Mouse (Mus musculus) embryo, embryonic 11.5 days (tissue): Measurements from ENCODE around the gene Nat8f2.
"Not testable (repeated sequence)": the region's sequence is repeated elsewhere in the genome, so short reads cannot be mapped to it uniquely, and the experiment has no call there.

Experiments used
- DNase-seq: peaks from one replicate; pipeline ENCODE4 v3.0.0-alpha.2; 2012; ENCODE audit warnings: low read depth, low spot score

The Nat8f2 gene

GRCm38 (mm10) chr6:85869006-85869405 lies at the start of gene Nat8f2:
TSS of gene Nat8f2 (minus strand) at chr6:85869158.
- DNase-seq = not testable (repeated sequence)

- DNase-seq = not testable (repeated sequence)
Observed at GRCm38 (mm10) chr6:85918341-85918740, 49.4 kb upstream of the Nat8f2 start.

- no peak for DNase-seq
Observed at GRCm38 (mm10) chr6:85916596-85916995, 47.6 kb upstream of the Nat8f2 start.

- peak; percentile 78 for DNase-seq
Observed at GRCm38 (mm10) chr6:85915539-85916513, 46.9 kb upstream of the Nat8f2 start, which contains the start of gene Nat8f1. TSS of gene Nat8f1 (minus strand) at chr6:85915687.

DNA sequence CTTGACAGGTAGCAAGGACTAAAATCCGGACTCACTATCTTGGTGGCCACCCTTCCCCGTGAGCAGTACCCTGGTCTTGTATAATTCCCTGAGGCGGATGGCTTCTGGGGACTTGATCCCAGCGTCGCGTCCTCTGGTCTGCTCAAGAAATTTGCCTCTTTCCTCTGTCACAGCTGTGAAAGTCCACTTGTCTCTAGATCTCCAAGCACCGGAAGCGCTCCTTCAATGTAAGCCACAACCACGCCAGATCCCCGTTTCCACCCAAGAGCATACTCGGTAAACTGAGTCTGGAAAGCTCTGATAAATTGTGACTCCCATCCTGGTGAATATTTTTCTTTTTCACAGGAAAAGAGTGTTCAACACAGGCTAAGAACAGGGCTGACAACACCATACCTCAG lies 46.2 kb upstream of the Nat8f2 start:
- DNase-seq = no peak

DNA sequence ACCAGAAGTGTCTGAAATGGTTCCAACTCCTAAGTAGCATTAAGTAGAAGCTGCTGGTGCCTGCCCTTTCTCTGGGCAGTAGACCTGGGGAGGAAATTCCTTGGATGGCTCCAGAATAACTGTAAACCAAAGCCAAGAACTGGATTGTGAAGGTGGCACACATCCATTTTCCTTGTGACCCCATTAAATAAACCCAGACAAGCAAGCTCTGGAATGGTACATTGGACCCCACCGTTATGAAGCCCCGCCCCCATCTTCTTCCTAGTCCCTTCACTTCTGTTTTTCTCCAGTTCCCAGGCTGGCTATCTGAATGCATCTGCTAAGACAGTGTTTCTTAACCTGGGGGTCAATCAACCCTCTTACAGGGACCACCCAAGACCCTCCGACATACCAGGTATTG lies 42.6 kb upstream of the Nat8f2 start, which contains the start of gene Tprkb:
Tprkb (plus strand) TSS at position 279 of the 400 bp plus-strand sequence.
- no peak for DNase-seq

DNA sequence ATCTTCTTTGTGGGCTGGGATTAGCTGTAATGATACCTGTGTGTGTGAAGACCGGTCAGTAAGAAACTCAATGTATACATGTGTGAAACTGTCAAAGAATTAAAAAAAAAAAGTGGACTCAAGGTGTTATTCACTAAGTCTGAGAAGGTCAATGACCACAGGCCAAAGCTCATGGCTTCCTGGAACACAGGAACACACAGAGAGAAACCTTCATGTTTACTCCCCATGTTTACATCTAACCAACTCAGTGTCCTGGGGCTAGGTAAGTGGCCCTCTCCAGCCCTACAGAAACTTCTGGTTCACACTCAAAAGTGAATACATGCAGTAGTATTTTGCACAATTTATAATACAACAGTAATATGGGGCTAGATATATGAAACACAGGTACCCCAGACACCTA lies 40.7 kb upstream of the Nat8f2 start:
- no peak for DNase-seq

DNA sequence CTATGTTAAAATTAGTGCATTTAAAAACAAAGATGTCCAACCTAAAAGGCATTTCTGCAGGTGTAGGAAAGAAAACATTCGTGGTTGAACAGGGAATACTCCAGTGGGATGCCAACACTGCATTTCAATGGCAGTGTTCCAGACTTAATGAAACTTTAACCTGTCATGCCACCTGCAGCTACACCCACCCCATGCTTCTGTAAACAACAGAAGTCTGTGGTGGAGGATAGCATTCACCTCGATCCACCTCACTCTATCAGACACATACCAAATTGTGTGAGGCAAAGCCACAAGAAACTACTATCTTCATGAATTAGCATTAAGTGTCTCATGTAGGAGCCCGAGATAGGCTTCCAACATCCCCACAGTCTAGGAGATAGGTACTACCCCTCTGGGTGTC lies 39.4 kb upstream of the Nat8f2 start:
- no peak for DNase-seq

GRCm38 (mm10) chr6:85906911-85907351 lies 38.0 kb upstream of the Nat8f2 start:
- DNase-seq = not testable (repeated sequence)

DNA sequence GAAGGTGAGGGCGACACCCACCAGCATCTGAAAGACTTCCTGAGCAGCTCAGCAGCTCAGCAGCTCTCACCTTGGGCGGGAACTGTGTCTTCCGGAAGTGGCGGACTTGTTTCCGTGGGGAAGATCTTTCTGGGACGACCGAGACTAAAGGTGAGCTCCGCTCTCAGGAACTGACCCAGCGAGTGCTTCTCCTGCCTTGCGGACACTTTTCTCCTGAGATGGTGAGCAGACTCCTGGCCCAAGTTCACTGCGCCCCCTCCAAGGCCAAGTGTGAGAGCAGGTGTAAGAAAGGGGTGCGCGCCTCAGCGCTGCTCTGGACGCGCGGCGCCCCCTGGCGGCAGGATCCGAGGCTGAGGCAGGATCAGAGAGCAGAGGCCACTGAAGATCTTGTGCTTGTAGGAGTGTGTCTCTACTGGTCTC lies 35.7 kb upstream of the Nat8f2 start, which contains the start of gene Nat8f4:
Nat8f4 (minus strand) TSS at position 243 of the 420 bp plus-strand sequence.
- peak; percentile 5 for DNase-seq

- no peak for DNase-seq
Observed at GRCm38 (mm10) chr6:85902303-85902702, 33.3 kb upstream of the Nat8f2 start.

GRCm38 (mm10) chr6:85898596-85899475 lies 29.9 kb upstream of the Nat8f2 start:
- DNase-seq = not testable (repeated sequence)

DNA sequence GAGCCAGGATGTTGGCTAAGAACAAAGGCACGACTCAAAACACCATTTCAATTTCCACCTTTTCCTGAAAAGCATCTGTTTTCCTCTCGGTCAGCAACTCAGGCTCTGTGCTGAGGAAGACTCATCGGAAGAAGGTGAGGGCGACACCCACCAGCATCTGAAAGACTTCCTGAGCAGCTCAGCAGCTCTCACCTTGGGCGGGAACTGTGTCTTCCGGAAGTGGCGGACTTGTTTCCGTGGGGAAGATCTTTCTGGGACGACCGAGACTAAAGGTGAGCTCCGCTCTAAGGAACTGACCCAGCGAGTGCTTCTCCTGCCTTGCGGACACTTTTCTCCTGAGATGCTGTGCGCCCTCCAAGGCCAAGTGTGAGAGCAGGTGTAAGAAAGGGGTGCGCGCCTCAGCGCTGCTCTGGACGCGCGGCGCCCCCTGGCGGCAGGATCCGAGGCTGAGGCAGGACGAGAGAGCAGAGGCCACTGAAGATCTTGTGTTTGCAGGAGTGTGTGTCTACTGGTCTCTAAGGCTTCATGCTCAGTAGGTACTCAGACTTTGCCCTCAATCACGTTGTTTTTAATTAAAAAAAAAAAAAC lies 26.2 kb upstream of the Nat8f2 start:
- not testable (repeated sequence) for DNase-seq

GRCm38 (mm10) chr6:85888961-85889360 lies 20.0 kb upstream of the Nat8f2 start:
- no peak for DNase-seq

- DNase-seq = no peak
Observed at GRCm38 (mm10) chr6:85884311-85884710, 15.4 kb upstream of the Nat8f2 start.

- DNase-seq = not testable (repeated sequence)
Observed at GRCm38 (mm10) chr6:85883246-85883645, 14.3 kb upstream of the Nat8f2 start.

DNA sequence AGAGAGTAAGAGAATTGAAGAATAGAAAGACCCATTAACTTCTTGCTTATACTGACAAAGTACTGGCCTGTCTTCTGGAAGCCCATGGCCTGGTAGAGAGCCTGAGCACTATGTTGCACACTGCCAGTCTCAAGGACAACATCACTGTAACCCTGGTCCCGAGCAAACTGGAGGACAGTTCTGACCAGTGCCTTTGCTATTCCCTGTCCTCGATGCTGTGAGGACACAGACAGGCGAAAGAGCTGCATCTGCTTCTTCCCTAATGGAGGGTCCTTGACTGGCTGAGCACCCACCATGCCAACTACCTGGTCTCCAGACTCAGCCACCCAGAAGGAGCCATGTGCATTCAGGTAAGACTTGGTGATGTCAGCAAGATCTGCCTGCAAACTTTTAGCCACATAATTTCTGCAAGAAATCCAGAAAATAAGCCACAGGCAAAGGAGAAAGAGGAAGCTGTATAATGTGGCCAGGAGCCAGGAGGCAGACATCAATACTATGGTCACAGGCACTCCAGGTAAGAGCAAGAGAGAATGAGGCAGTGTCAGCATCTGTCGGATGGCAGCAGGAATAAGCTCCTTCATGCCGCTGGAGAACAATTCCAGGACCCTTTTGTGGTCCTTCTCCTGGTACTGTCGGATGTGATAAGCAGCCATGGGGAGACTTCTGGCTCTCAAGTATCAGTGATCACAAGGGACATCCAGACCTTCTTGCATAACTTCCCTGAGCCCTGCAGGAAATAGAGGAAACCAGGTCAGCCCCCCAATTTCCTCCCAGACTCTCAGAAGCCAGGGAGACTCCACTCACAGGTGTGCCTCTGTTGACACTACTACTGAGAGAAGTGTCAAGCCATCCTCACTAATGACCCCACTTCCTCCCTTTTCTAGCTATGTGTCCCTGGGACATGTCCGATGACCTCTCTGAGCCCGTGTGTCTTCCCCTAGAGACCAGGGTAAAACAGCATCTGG lies 950 bp downstream of the Nat8f2 start:
- DNase-seq = no peak

GRCm38 (mm10) chr6:85866995-85867394 lies 2.0 kb downstream of the Nat8f2 start:
- not testable (repeated sequence) for DNase-seq

- DNase-seq = not testable (repeated sequence)
Observed at GRCm38 (mm10) chr6:85866166-85866565, 2.8 kb downstream of the Nat8f2 start.
